Mouse (Mus musculus): Measurements from ENCODE around the gene Olig3. TPM values are rescaled to one million over a fixed set of nuclear protein-coding genes. Genes with fewer than 3 reads are reported as not detected.

Gene Olig3
- polyA plus RNA-seq, 1 experiment = 0.04 TPM

DNA sequence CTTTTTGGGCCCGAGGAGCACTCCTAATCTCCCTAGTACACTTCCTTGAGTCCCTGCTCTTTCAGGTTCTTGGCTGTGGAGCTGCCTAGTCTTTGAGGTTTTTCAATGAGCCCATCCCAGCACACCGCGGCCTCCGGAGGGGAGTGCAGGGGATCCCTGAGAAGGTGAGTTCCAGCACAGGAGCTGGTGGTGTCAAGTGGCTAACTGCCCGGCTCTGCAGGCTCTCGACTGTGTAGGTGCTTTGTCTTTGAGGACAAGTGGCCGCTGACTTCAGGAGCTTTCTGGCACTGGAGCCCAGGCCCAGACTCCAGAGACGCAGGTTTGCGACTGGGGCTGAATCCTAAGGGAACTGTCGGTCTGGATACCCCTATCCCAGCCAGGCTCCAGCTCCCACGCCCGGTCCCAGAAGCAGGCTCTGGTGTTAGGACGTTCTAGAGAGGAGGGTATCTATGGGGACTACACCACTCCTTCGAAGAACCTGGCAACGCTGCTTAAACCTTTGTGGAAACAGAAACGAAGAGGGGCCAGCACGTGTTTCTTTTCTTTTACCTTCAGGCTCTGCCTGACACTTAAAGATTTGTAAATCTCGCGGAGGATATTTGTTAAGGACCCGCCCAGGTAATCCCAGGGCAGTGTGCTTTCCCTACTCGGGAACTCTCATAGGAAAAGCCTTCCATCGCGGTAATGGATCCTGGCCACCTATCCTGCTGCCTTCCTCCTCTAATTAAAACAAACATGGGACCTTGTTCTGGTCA, 5.4 kb downstream of the Olig3 start:
- no peak overlapping the region for H3K4me3 ChIP-seq (ENCODE audit: extremely low read depth, insufficient read depth, insufficient read length)
- no peaks in the 10 kb centered on the region for H3K36me3 ChIP-seq (ENCODE audit: control insufficient read depth, insufficient read depth, low read length)
- 43% methylated on average over 23 of the region's 23 CpGs for WGBS
- H3K4me1 ChIP-seq (ENCODE audit: control insufficient read depth, insufficient read depth, insufficient read length) = peaks cover 12% of the 10 kb centered on the region
- TF ChIP-seq POLR2A (IDR thresholded peaks at IDR 0.05; ENCODE audit: low read depth, low read length) = no peak
- TF ChIP-seq CTCF (IDR thresholded peaks at IDR 0.05; ENCODE audit: extremely low read depth, insufficient read depth, insufficient read length, insufficient replicate concordance) = no peak
- no peak for DNase-seq (ENCODE audit: low read depth in 1 of 2, low spot score in 2 of 2)
- H3K27me3 ChIP-seq (ENCODE audit: control insufficient read depth, insufficient read depth, low read length) = peaks cover 10% of the 10 kb centered on the region
- H3K27ac ChIP-seq (ENCODE audit: insufficient read depth, low read length) = no peak overlapping the region

GRCm38 (mm10) chr10:19362294-19362590, 5.9 kb downstream of the Olig3 start:
- Histone ChIP-seq H3K27me3 (ENCODE audit: control insufficient read depth, insufficient read depth, low read length) (peaks cover 9% of the 10 kb centered on the region), H3K4me3 (ENCODE audit: extremely low read depth, insufficient read depth, insufficient read length) (no peak overlapping the region), H3K36me3 (ENCODE audit: control insufficient read depth, insufficient read depth, low read length) (no peaks in the 10 kb centered on the region), H3K4me1 (ENCODE audit: control insufficient read depth, insufficient read depth, insufficient read length) (peaks cover 6% of the 10 kb centered on the region), H3K27ac (ENCODE audit: insufficient read depth, low read length) (no peak overlapping the region)
- TF ChIP-seq CTCF (IDR thresholded peaks at IDR 0.05; ENCODE audit: extremely low read depth, insufficient read depth, insufficient read length, insufficient replicate concordance) = no peak
- TF ChIP-seq POLR2A (IDR thresholded peaks at IDR 0.05; ENCODE audit: low read depth, low read length) = no peak
- WGBS = 8% methylated on average over 8 of the region's 8 CpGs
- no peak for DNase-seq (ENCODE audit: low read depth in 1 of 2, low spot score in 2 of 2)

GRCm38 (mm10) chr10:19362861-19363260, 6.5 kb downstream of the Olig3 start:
- WGBS = 6% methylated on average over 17 of the region's 17 CpGs

DNA sequence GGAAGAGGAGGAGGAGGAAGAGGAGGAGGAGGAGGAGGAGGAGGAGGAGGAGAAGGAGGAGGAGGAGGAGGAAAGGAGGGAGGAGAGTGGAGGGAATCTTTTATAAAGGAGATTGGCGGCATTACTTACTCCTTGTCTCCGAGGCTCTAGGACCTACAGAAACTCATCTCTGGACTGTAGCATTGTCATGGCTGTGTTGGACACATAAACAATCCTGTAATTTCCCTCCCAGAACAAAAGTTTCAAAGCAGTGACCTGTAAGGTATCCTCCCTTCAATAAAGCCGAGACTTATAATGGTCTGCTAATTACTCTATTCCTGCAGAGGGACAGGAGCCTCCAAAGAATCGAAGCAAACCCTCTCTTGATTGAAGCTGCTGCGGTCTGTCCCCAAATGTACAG, 7.0 kb downstream of the Olig3 start:
- H3K4me1 ChIP-seq (ENCODE audit: control insufficient read depth, insufficient read depth, insufficient read length) = peaks cover 5% of the 10 kb centered on the region
- 30% methylated on average over 5 of the region's 5 CpGs for WGBS
- no peak for DNase-seq (ENCODE audit: low read depth in 1 of 2, low spot score in 2 of 2)
- no peak overlapping the region for H3K27ac ChIP-seq (ENCODE audit: insufficient read depth, low read length)
- TF ChIP-seq CTCF (IDR thresholded peaks at IDR 0.05; ENCODE audit: extremely low read depth, insufficient read depth, insufficient read length, insufficient replicate concordance) = no peak
- no peak for TF ChIP-seq POLR2A (IDR thresholded peaks at IDR 0.05; ENCODE audit: low read depth, low read length)
- no peak overlapping the region for H3K4me3 ChIP-seq (ENCODE audit: extremely low read depth, insufficient read depth, insufficient read length)
- no peaks in the 10 kb centered on the region for H3K36me3 ChIP-seq (ENCODE audit: control insufficient read depth, insufficient read depth, low read length)
- peaks cover 8% of the 10 kb centered on the region; the same call in 1 of the 2 replicates for H3K27me3 ChIP-seq (ENCODE audit: control insufficient read depth, insufficient read depth, low read length)

More at GRCm38 (mm10) chr10:19362861-19363260, 6.5 kb downstream of the Olig3 start:
- Histone ChIP-seq H3K27ac (ENCODE audit: insufficient read depth, low read length) (no peak overlapping the region), H3K27me3 (ENCODE audit: control insufficient read depth, insufficient read depth, low read length) (peaks cover 8% of the 10 kb centered on the region; the same call in 1 of the 2 replicates), H3K4me3 (ENCODE audit: extremely low read depth, insufficient read depth, insufficient read length) (no peak overlapping the region), H3K4me1 (ENCODE audit: control insufficient read depth, insufficient read depth, insufficient read length) (peaks cover 5% of the 10 kb centered on the region), H3K36me3 (ENCODE audit: control insufficient read depth, insufficient read depth, low read length) (no peaks in the 10 kb centered on the region)
- TF ChIP-seq POLR2A (IDR thresholded peaks at IDR 0.05; ENCODE audit: low read depth, low read length) (no peak), CTCF (IDR thresholded peaks at IDR 0.05; ENCODE audit: extremely low read depth, insufficient read depth, insufficient read length, insufficient replicate concordance) (no peak)
- no peak for DNase-seq (ENCODE audit: low read depth in 1 of 2, low spot score in 2 of 2)

- no peak for DNase-seq (ENCODE audit: low read depth in 1 of 2, low spot score in 2 of 2)
- 88% methylated on average over 9 of the region's 9 CpGs for WGBS
- no peak for TF ChIP-seq POLR2A (IDR thresholded peaks at IDR 0.05; ENCODE audit: low read depth, low read length)
- no peak for TF ChIP-seq CTCF (IDR thresholded peaks at IDR 0.05; ENCODE audit: extremely low read depth, insufficient read depth, insufficient read length, insufficient replicate concordance)
These were observed 12.8 kb downstream of the Olig3 start for GRCm38 (mm10) chr10:19369143-19369542.

DNA sequence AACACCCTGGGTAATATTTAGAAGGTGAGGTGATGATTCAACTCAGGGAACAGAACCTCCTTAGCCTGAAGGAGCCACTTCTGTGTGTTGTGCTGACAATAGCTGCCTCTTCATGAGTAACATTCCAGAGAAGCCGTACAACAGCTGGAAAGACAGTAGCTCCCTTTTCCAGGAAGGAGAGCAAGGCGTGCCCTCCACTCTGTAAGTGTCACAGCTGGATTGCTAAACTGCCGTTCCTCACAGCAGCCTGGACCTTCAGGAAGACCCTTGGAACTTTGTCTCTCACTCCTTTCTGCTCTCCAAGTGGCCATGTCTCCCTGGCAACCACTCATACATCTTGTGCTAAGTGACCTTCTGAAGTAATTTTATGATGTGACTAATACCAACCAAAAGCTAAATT, 13.8 kb downstream of the Olig3 start:
- no peaks in the 10 kb centered on the region for H3K4me1 ChIP-seq (ENCODE audit: control insufficient read depth, insufficient read depth, insufficient read length)
- WGBS = 87% methylated on average over 3 of the region's 3 CpGs
- DNase-seq (ENCODE audit: low read depth in 1 of 2, low spot score in 2 of 2) = no peak
- H3K4me3 ChIP-seq (ENCODE audit: extremely low read depth, insufficient read depth, insufficient read length) = no peak overlapping the region
- TF ChIP-seq CTCF (IDR thresholded peaks at IDR 0.05; ENCODE audit: extremely low read depth, insufficient read depth, insufficient read length, insufficient replicate concordance) (no peak), POLR2A (IDR thresholded peaks at IDR 0.05; ENCODE audit: low read depth, low read length) (no peak)
- H3K27me3 ChIP-seq (ENCODE audit: control insufficient read depth, insufficient read depth, low read length) = no peaks in the 10 kb centered on the region
- H3K27ac ChIP-seq (ENCODE audit: insufficient read depth, low read length) = no peak overlapping the region
- H3K36me3 ChIP-seq (ENCODE audit: control insufficient read depth, insufficient read depth, low read length) = no peaks in the 10 kb centered on the region

More at GRCm38 (mm10) chr10:19369143-19369542, 12.8 kb downstream of the Olig3 start:
- Histone ChIP-seq H3K27me3 (ENCODE audit: control insufficient read depth, insufficient read depth, low read length) (no peaks in the 10 kb centered on the region), H3K36me3 (ENCODE audit: control insufficient read depth, insufficient read depth, low read length) (no peaks in the 10 kb centered on the region), H3K4me3 (ENCODE audit: extremely low read depth, insufficient read depth, insufficient read length) (no peak overlapping the region), H3K27ac (ENCODE audit: insufficient read depth, low read length) (no peak overlapping the region), H3K4me1 (ENCODE audit: control insufficient read depth, insufficient read depth, insufficient read length) (no peaks in the 10 kb centered on the region)

DNA sequence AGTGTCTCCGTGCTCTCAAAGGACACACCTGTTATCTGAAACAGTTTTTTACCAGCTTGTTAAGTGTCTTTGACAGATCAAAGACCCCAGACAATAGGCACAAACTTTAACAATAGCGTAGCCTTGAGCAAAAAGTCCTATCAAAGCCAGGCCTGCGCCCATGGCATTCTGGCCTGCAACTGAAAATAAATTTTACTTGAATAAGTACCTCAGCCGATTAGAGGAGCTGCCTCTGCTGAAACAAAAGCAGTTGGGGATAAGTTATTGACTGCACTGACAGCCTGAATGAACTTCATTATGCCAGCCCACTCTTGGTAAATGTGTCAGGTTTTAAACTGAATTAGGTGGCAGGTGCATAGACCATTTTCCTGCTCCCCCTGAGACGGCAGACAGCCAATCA, 15.9 kb downstream of the Olig3 start:
- Histone ChIP-seq H3K36me3 (ENCODE audit: control insufficient read depth, insufficient read depth, low read length) (no peaks in the 10 kb centered on the region), H3K27ac (ENCODE audit: insufficient read depth, low read length) (no peak overlapping the region), H3K4me1 (ENCODE audit: control insufficient read depth, insufficient read depth, insufficient read length) (no peaks in the 10 kb centered on the region), H3K4me3 (ENCODE audit: extremely low read depth, insufficient read depth, insufficient read length) (no peak overlapping the region), H3K27me3 (ENCODE audit: control insufficient read depth, insufficient read depth, low read length) (no peaks in the 10 kb centered on the region)
- WGBS = 81% methylated on average over 5 of the region's 5 CpGs
- no peak for DNase-seq (ENCODE audit: low read depth in 1 of 2, low spot score in 2 of 2)
- TF ChIP-seq POLR2A (IDR thresholded peaks at IDR 0.05; ENCODE audit: low read depth, low read length) (no peak), CTCF (IDR thresholded peaks at IDR 0.05; ENCODE audit: extremely low read depth, insufficient read depth, insufficient read length, insufficient replicate concordance) (no peak)

Data from spleen, adult 2 months (tissue).